Mouse (Mus musculus) embryo, embryonic 10 days (tissue): ENCODE results near the gene Abcd3.
A peak's percentile ranks its signal among the peaks of the same experiment; 100 is the strongest.

Source experiments
- DNase-seq: peaks from one replicate; pipeline ENCODE4 v3.0.0-alpha.2; 2015; ENCODE audit warnings: low spot score

The Abcd3 gene

GRCm38 (mm10) chr3:121738742-121739342 lies 76.3 kb downstream of the Abcd3 start:
- DNase-seq: no peak

DNA sequence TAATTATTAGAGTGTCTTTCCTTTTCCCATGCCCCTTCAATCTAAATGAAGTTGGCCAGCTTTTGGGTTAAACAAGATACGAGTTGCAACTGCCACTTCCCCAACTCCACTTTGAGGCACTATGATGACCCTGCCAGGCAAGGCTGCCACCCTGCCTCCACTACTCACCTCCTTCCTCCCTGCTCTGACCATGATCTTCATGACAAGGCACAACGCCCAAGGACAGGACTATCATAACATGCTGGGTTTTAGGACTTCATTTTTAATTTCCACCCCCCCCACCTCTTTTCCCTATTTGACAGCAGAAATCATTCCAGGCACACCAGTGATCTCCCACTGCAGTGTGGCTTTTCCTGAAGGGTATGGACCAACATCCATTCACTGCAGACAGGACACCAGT lies 77.2 kb downstream of the Abcd3 start:
- DNase-seq: no peak

- peak; percentile 63 for DNase-seq
Observed at GRCm38 (mm10) chr3:121737453-121737852, 77.6 kb downstream of the Abcd3 start.

GRCm38 (mm10) chr3:121736025-121736744 lies 78.9 kb downstream of the Abcd3 start:
- DNase-seq: peak; percentile 88

GRCm38 (mm10) chr3:121735542-121735941 lies 79.6 kb downstream of the Abcd3 start:
- DNase-seq: no peak

- DNase-seq: no peak
Observed at GRCm38 (mm10) chr3:121729678-121730077, 85.4 kb downstream of the Abcd3 start.

GRCm38 (mm10) chr3:121725651-121726050 lies 89.5 kb downstream of the Abcd3 start:
- no peak for DNase-seq

DNA sequence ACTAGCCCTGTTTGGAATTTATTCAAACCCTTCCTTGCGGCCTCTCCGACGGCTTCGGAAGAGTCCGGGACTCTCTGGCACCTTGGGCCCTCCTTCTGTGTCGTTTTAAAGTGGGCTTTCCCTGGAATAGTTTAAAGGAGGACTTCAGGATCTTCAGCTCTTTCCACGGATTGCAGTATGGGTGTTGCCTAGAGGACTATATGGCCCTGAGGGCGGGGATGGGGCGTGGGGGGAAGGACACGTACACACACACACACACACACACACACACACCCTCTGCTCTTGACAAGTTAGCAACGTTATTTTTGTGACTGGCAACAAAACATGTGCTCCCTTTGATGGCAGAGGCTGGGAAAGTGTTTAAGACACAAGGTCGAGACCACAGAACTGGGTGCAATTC lies 90.5 kb downstream of the Abcd3 start:
- DNase-seq: no peak

DNA sequence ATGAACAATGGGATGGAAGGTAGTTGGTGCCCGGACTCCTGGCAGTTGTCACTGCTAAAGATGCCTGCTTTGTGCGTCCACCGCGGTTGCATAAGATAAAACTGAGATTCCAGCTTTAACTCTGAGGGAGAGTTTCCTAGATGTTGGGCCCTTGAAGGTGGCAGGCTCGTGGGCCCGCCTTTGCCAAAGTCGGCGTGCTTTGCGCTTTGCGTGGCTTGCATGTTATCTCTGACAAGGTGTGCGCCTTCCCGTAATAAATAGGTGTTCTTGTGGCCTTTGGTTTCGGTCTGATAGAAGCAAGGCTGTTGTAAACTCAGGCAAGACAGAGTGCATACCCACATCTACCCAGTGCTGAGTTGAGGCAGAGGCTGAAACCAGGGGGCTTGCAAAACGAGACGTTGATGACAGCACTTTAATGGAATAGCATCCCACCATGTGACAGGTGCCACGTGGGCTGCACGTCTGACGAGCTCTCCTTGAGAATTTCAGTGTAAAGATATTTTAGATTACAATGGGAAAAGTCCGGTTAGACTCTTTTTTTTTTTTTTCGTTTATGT lies 91.1 kb downstream of the Abcd3 start:
- no peak for DNase-seq

DNA sequence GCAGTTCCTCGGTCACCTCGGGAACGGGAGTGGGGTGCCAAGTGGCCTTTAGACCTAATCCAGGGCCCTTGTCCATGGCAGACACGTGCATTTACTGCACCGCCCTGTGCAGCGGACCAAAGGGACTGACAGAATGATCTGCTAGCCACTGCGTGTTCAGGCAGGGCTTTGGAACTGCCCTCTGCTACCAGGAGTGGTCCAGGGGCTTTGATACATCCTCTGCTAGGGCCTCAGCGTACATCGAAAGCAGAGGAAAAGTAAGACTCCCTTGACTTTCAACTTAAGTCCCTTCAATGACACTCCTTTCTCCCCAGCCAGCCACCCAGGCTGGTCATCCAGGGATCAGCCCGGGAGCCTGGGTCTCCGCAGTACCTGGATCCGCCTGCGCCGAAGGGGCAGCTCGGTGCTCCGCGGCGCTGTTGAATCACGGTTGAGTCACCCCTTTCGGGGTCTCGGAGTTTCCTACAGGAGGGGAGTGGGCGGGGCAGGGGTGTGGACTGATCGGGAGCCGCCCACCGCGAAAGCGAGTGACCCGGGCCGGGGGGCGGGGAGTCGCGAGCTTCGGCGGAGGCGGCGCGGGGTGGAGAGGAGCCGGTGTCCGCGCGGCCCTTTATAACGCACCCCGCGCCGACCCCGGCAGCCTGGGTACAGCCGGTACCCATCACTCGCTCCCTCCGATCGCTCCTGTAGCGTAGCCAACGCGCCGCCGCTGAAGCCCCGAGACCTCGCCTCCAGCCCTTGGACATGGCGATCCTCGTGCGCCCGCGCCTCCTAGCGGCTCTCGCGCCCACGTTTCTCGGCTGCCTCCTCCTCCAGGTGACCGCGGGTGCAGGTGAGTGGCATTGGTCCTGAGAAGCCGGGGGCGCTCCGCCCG lies 91.9 kb downstream of the Abcd3 start, which contains the start of gene F3:
Gene F3 (plus strand): TSS at position 567 of the 874 bp plus-strand sequence.
- peak; percentile 91 for DNase-seq

DNA sequence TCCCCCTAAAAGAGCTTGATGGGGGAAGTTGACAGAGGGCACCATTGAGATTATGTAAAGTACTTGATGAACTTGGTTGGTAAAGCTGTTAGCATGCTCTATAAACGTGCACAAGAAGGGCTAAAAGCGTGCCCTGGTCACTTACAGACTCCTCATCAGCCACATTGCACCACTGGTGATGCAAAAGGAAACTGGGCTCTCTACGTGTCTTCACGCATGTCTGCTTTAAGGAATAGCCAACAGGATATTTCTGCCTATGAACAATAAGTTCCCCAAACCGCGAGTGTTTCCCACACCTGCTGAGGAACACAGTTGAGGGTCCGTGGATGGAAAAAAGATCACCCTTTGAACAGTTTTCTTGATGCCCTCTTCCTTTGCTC lies 93.4 kb downstream of the Abcd3 start:
- DNase-seq: no peak

DNA sequence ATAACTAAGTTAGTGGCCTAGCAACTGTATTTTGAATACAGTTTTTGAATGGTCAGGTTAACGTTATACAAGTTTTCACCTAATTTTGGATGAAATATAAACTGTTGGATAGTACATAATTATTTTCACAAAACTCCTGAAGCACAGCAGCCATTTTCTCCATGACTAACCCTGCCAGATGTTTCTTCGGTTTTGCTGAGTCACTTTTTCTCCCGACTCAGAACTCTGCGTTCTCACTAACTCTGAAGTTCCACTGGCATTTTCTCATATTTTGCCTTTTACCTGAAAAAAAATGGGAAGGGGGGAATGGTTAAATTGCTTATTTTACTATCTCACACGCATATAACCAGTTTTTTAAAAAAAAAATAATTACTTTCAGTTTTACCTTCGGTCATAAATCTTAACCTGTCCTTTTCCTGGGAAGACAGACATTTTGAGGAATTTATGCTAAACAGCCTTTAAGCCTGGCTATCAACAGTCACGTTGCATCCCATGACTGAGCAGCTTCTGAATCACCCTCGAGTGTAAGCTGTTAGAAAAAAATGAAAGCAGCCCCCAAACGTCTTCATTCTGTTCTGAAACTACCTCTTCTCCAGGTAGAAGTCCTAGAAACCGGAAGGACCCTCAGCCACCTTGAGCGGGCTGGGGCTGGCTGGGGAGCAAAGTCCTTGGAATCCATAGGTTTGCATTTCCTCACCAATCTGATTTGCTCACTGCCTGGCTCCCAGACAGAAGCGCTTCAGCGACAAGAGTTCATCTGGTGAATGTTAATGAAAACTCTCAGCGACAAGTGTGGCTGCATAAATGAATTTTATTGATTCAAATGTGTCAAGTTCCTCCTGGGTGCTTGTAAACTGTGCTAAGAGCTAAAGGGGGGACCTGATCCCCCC lies 94.1 kb downstream of the Abcd3 start:
- no peak for DNase-seq

DNA sequence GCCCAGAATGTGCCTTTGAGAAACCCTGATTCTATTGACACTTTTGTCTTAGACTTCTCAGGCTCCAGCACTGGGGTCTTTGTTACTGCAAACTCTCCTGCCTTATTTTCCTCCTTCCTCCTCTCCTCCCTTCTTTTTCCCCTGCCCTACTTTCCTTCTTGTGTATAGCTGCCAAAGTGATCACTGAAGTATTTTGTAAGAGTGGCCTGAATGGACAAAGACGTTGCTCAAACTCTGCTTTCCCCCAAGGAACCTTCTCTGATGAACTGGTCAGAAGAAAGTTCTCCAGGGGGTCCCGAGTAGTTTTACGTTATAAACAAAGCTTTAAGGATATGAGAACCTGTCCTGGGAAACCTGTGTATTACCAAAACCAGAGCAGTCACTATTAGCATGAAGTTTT lies 95.4 kb downstream of the Abcd3 start:
- no peak for DNase-seq

- DNase-seq: no peak
Observed at GRCm38 (mm10) chr3:121718679-121719078, 96.4 kb downstream of the Abcd3 start.

DNA sequence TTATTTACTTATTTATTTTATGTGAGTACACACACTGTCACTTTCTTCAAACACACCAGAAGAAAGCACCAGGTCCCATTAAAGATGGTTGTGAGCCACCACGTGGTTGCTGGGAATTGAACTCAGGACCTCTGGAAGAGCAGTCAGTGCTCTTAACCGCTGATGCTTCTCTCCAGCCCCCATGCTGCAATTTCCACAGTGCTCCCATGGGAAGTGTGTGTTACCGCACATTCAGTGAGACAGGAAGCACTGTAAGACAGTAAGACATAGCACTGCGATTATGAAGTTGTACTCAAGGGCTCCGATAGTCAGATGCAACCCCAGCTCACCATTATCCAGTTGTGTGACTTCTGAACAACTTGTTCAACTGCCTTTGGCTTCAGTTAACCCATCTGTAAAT lies 98.6 kb downstream of the Abcd3 start:
- DNase-seq: no peak

- DNase-seq: no peak
Observed at GRCm38 (mm10) chr3:121715741-121716459, 99.2 kb downstream of the Abcd3 start.

DNA sequence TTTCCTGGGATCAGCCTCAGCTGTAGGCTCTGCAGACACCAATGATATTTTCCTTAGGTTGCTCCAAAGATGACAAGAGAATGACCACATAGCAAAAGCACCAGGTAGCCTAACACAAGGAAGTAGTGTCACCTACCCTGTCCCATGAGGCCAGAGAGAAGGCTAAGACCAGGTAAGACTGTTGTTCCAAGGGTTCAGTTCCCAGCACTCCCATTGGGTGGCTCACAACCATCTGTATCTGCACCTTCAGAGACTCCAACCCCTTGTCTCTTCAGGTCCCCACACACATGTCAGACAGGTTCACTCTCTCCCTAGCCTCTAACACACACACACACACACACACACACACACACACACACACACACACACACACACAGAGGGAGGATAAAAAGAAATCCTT lies 99.8 kb downstream of the Abcd3 start:
- no peak for DNase-seq

- no peak for DNase-seq
Observed at GRCm38 (mm10) chr3:121714461-121714860, 100.6 kb downstream of the Abcd3 start.

GRCm38 (mm10) chr3:121713816-121714215 lies 101.3 kb downstream of the Abcd3 start:
- DNase-seq: no peak

DNA sequence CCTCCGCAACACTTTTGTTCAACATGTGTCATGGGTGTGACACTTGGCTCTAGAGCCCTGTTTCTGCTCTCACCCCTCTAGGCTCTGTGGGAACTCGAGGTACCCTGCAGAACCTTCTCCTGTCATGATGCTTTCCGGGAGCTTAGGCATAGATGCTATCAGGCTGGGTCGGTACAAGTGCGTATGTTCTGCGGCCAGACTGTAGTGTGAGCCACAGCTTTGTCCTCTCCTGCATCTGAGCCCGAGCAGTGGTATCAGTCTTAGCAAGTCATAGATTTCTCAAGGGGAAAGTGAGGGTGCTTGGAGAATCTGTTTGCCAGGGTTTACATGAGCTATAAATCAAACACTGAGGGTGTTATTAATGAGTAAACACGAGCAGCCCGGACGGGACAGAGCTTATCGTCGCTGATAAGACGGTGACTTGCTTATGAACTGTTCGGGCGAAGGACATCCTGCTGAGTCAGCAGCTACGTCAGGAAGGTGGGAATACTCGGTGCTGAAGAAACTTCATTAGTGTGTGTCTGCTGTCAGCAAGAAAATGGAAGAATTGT lies 101.9 kb downstream of the Abcd3 start:
- DNase-seq: no peak

- DNase-seq: no peak
Observed at GRCm38 (mm10) chr3:121712222-121712621, 102.9 kb downstream of the Abcd3 start.
